In genomic region chr1:194658459-194659160, GRCm38 (mm10) we compare ENCODE assay signal across 11 mouse cellular contexts. TPM values are rescaled to one million over a fixed set of nuclear protein-coding genes. Genes with fewer than 3 reads are reported as not detected.
DNase-seq lines count a peak whose midpoint lies in the region; ATAC-seq lines count a peak whose summit lies in the region.
"Had no signal": no experiment of that assay in that cellular context is flagged by ENCODE, and none has a peak within 500 bp of the region (broad histone marks: within the 10 kb centered on the region; RNA-seq: fewer than 3 reads in every experiment).

No protein-coding gene starts in this region.

- ATAC-seq in hindbrain, embryonic 14.5 days (ENCODE audit: low FRiP score): peak; percentile 76; the same call in 1 of the 2 replicates
- ATAC-seq in hindbrain, embryonic 11.5 days (ENCODE audit: low FRiP score): no peak
- no peak; the same call in 1 of the 2 replicates for ATAC-seq in heart, embryonic 14.5 days (ENCODE audit: insufficient number of reproducible peaks, insufficient read depth, low FRiP score, low read depth)
- no peak for ATAC-seq in CD4-positive, CD25-positive, alpha-beta regulatory T cell, adult 4 months
- ATAC-seq: liver, embryonic 12.5 days had no signal

- peaks cover 23% of the 10 kb centered on the region; the same call in 1 of the 2 replicates for H3K4me1 ChIP-seq in hindbrain, embryonic 14.5 days (replicated peaks; ENCODE audit: control insufficient read depth, insufficient read depth, low read length)
- H3K4me1 ChIP-seq in hindbrain, embryonic 11.5 days (replicated peaks; ENCODE audit: control insufficient read depth, insufficient read depth, low read length): no peaks in the 10 kb centered on the region
- H3K4me1 ChIP-seq in heart, embryonic 14.5 days (ENCODE audit: control insufficient read depth in 2 of 2, insufficient read depth in 2 of 2, low read length in 2 of 2): peaks cover 11 to 33% of the 10 kb centered on the region in 2 experiments

- H3K36me3 ChIP-seq in hindbrain, embryonic 14.5 days (replicated peaks; ENCODE audit: control insufficient read depth, insufficient read depth): peaks cover 19% of the 10 kb centered on the region
- H3K36me3 ChIP-seq in hindbrain, embryonic 11.5 days (ENCODE audit: control insufficient read depth, insufficient read depth, low read length): no peaks in the 10 kb centered on the region
- peaks cover 9% of the 10 kb centered on the region; the same call in 1 of the 2 replicates for H3K36me3 ChIP-seq in heart, embryonic 14.5 days (ENCODE audit: control insufficient read depth, insufficient read depth, low read length)

- peak; percentile 57 for DNase-seq in hindbrain, embryonic 14.5 days (ENCODE audit: low spot score)
- DNase-seq in hindbrain, embryonic 11.5 days (ENCODE audit: low spot score): no peak
- peak; percentile 38 for DNase-seq in brain, adult 2 months (ENCODE audit: low read depth, low spot score)
- DNase-seq in kidney, postnatal 4 days: peak; percentile 26 to 49
- no peak for DNase-seq in left cerebral cortex, postnatal 36 days (ENCODE audit: low spot score in 2 of 2)
- DNase-seq in c-Kit-positive CD71-positive TER-119-positive erythroid progenitor cells, embryonic 14.5 days (ENCODE audit: low spot score): no peak
- DNase-seq: right cerebral cortex, adult 18-20 months had no signal

- peak overlapping the region; percentile 38 for H3K27ac ChIP-seq in hindbrain, embryonic 14.5 days
- H3K27ac ChIP-seq in hindbrain, embryonic 11.5 days (ENCODE audit: low read depth, low read length): no peak overlapping the region
- H3K27ac ChIP-seq in heart, embryonic 14.5 days (replicated peaks in 1 of 2; ENCODE audit: control insufficient read depth in 1 of 2, insufficient read depth in 1 of 2, low read depth in 2 of 2, low read length in 2 of 2): peak overlapping the region; percentile 53 to 57
- H3K27ac ChIP-seq: liver, embryonic 12.5 days had no signal

- no peak overlapping the region for H3K9ac ChIP-seq in hindbrain, embryonic 14.5 days
- no peak overlapping the region for H3K9ac ChIP-seq in hindbrain, embryonic 11.5 days (ENCODE audit: low read depth, low read length)
- no peak overlapping the region for H3K9ac ChIP-seq in heart, embryonic 14.5 days (ENCODE audit: low read length)
- H3K9ac ChIP-seq: liver, embryonic 12.5 days had no signal

- no peak overlapping the region for H3K4me2 ChIP-seq in hindbrain, embryonic 14.5 days (replicated peaks)
- H3K4me2 ChIP-seq in hindbrain, embryonic 11.5 days (replicated peaks; ENCODE audit: low read depth, low read length): no peak overlapping the region
- H3K4me2 ChIP-seq in heart, embryonic 14.5 days (ENCODE audit: low read length): no peak overlapping the region
- H3K4me2 ChIP-seq: liver, embryonic 12.5 days had no signal

- H3K9me3 ChIP-seq in hindbrain, embryonic 14.5 days (ENCODE audit: control insufficient read depth, low read length): no peaks in the 10 kb centered on the region
- H3K9me3 ChIP-seq in hindbrain, embryonic 11.5 days (ENCODE audit: control insufficient read depth, low read length): no peaks in the 10 kb centered on the region
- H3K9me3 ChIP-seq in heart, embryonic 14.5 days (ENCODE audit: control insufficient read depth, low read length): no peaks in the 10 kb centered on the region
- H3K9me3 ChIP-seq: liver, embryonic 12.5 days had no signal

- intact Hi-C loops in left cerebral cortex, postnatal 36 days (cut with DNase I): no loop called here

- WGBS in hindbrain, embryonic 14.5 days: 52% methylated on average over 1 of the region's 1 CpGs
- 85% methylated on average over 1 of the region's 1 CpGs for WGBS in hindbrain, embryonic 11.5 days
- 9% methylated on average over 1 of the region's 1 CpGs for WGBS in heart, embryonic 14.5 days

- H3K4me3 ChIP-seq in hindbrain, embryonic 14.5 days (replicated peaks; ENCODE audit: low read length): no peak overlapping the region
- no peak overlapping the region for H3K4me3 ChIP-seq in hindbrain, embryonic 11.5 days (ENCODE audit: low read depth, low read length)
- no peak overlapping the region for H3K4me3 ChIP-seq in heart, embryonic 14.5 days (ENCODE audit: control insufficient read depth in 1 of 2, insufficient read depth in 1 of 2, low read depth in 1 of 2, low read length in 2 of 2)
- H3K4me3 ChIP-seq: erythroblast, embryonic 14.5 days; liver, embryonic 12.5 days had no signal

- H3K27me3 ChIP-seq in hindbrain, embryonic 14.5 days (ENCODE audit: control insufficient read depth, insufficient read depth, low read length): no peaks in the 10 kb centered on the region
- no peaks in the 10 kb centered on the region for H3K27me3 ChIP-seq in hindbrain, embryonic 11.5 days (ENCODE audit: control insufficient read depth, insufficient read depth, low read length)
- no peaks in the 10 kb centered on the region for H3K27me3 ChIP-seq in heart, embryonic 14.5 days (ENCODE audit: control insufficient read depth, insufficient read depth, low read length)
- H3K27me3 ChIP-seq: liver, embryonic 12.5 days had no signal

RNA-seq across cellular contexts. Expression of gene Plxna2, which starts 40.6 kb away (rescaled TPM):
- polyA plus RNA-seq in hindbrain, embryonic 14.5 days (2014; fragmentation: Nextera tagmentation; extraction: Ambion mirVana): 44.4 and 48.3 TPM in 2 replicates
- polyA plus RNA-seq in hindbrain, embryonic 11.5 days (2014; fragmentation: Nextera tagmentation; extraction: Ambion mirVana): 23.2 and 25.4 TPM in 2 replicates
- 6.5 and 6.9 TPM in 2 replicates for polyA plus RNA-seq in heart, embryonic 14.5 days (2014; fragmentation: Nextera tagmentation; extraction: Ambion mirVana)
- not detected for polyA plus RNA-seq in CD4-positive, CD25-positive, alpha-beta regulatory T cell, adult 4 months (2017; shearing (Covaris generic))
- 100 to 1,000 TPM in 1 of 2 experiments, 10 to 100 TPM in 1; 88.2 to 106 TPM for total RNA-seq in left cerebral cortex, postnatal 36 days (2021)

Comparison
In these comparisons a context has a peak if more than half of its experiments do, and no peak if none do; other contexts are left out.
1. DNase-seq: peak in hindbrain, embryonic 14.5 days (single experiment), brain, adult 2 months (single experiment) and kidney, postnatal 4 days (2 of 2); none in hindbrain, embryonic 11.5 days (single experiment), left cerebral cortex, postnatal 36 days (0 of 2) and c-Kit-positive CD71-positive TER-119-positive erythroid progenitor cells, embryonic 14.5 days (single experiment).